Mouse (Mus musculus): ENCODE measurements at regions not wholly inside any gene's neighbourhood (a gene's known extent, or its start where the extent isn't known, plus 50 kb on each side); places are given as distances from the start of the nearest gene placed in this dataset.
A peak's percentile ranks its signal among the peaks of the same experiment; 100 is the strongest.
"Not testable (repeated sequence)": the region's sequence is repeated elsewhere in the genome, so short reads cannot be mapped to it uniquely, and the experiment has no call there.

- DNase-seq, result not testable (repeated sequence)
These were observed 128.9 kb downstream of the Kap start for GRCm38 (mm10) chr6:133724627-133725026.

- peak; percentile 19 for DNase-seq
These were observed 146.8 kb downstream of the Kap start for GRCm38 (mm10) chr6:133706712-133707111.

GRCm38 (mm10) chr6:133701625-133702024, 151.9 kb downstream of the Kap start:
- DNase-seq, result no peak

Data from thymus, postnatal 14 days (tissue).